Mouse (Mus musculus) spleen, adult 2 months (tissue): ENCODE results near the gene Loxl4. TPM values are rescaled to one million over a fixed set of nuclear protein-coding genes. Genes with fewer than 3 reads are reported as not detected.
A peak's percentile ranks its signal among the peaks of the same experiment; 100 is the strongest.

ENCODE experiments used
- DNase-seq, 2 experiments: peaks; one replicate each; pipeline versions ENCODE4 v3.0.0 to v3.0.0-alpha.2; 2012 to 2021; ENCODE audit warnings: low spot score in 2 of 2, low read depth in 1 of 2
- H3K27ac ChIP-seq: fragments of 200-500 bp; 2 replicates; pipeline ENCODE4 v1.5.1; 2012; ENCODE audit warnings: low read length, inconsistent platforms; ENCODE audit not compliant: insufficient read depth
- H3K27me3 ChIP-seq: fragments of 200-500 bp; 2 replicates; pipeline ENCODE4 v1.6.1; 2012; ENCODE audit warnings: mild to moderate bottlenecking, moderate library complexity, low read length, inconsistent platforms; ENCODE audit not compliant: control insufficient read depth, insufficient read depth
- H3K36me3 ChIP-seq: fragments of 200-500 bp; 2 replicates; pipeline ENCODE4 v1.6.1; 2012; ENCODE audit warnings: mild to moderate bottlenecking, low read length, inconsistent platforms; ENCODE audit not compliant: control insufficient read depth, insufficient read depth
- H3K4me1 ChIP-seq: fragments of 200-500 bp; 2 replicates; pipeline ENCODE4 v1.6.1; 2011; ENCODE audit warnings: inconsistent platforms; ENCODE audit not compliant: control insufficient read depth, insufficient read depth, insufficient read length
- H3K4me3 ChIP-seq: fragments of 200-500 bp; 2 replicates; pipeline ENCODE4 v1.5.1; 2011; ENCODE audit warnings: mild to moderate bottlenecking, inconsistent platforms; ENCODE audit not compliant: insufficient read depth, insufficient read length; ENCODE audit errors: extremely low read depth
- CTCF ChIP-seq: fragments of 200-500 bp; IDR thresholded peaks from 2 replicates; pipeline ENCODE4 v1.5.1; 2011; ENCODE audit warnings: mild to moderate bottlenecking, inconsistent platforms; ENCODE audit not compliant: insufficient read depth, insufficient read length, insufficient replicate concordance; ENCODE audit errors: extremely low read depth
- POLR2A ChIP-seq: fragments of 200-500 bp; IDR thresholded peaks from 2 replicates; pipeline ENCODE4 v1.6.1; 2011; ENCODE audit warnings: low read depth, low read length, inconsistent platforms
- WGBS: fragments of 180-500 bp; shearing (Covaris S2); methylation state at CpG from one replicate; pipeline ENCODE4 v1.1.7; 2018; 5-methylcytosine and 5-hydroxymethylcytosine counted together
- polyA plus RNA-seq: library from polyadenylated mRNA; depleted of rRNA; stranded (reverse); fragments of >200 nt; gene quantifications from 2 replicates; pipeline ENCODE4 v1.2.3, GENCODE M21; 2012

The Loxl4 gene
- polyA plus RNA-seq, 1 experiment, result 0.61 TPM

DNA sequence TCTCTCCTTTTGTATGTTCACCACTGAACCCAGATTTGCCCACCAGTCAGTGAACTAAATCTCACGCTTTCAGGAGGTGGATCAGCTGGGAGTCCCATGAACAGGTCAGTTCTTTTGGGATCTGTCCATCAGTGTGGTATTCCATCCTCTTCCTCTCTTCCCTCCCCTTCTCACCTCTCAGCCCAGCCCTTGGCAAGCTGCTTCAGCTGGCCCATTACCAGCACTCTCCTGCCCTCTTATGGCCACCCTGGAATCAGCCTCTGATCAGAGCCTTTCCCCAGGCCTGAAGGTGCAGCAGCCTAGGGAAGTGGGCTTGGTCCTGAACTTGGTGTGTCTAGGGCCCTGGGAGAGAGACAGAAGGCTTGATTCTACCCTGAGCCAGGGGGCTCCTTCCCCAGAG, 42.4 kb upstream of the Loxl4 start:
- WGBS, result 63% methylated on average over 1 of the region's 1 CpGs
- H3K27ac ChIP-seq, result no peak overlapping the region
- TF ChIP-seq POLR2A (no peak), CTCF (peak; percentile 40; the same call in 1 of the 2 replicates)
- no peak overlapping the region for H3K4me3 ChIP-seq
- no peaks in the 10 kb centered on the region for H3K36me3 ChIP-seq
- peak in 1 of 2 experiments; percentile 12 for DNase-seq
- H3K27me3 ChIP-seq, result no peaks in the 10 kb centered on the region
- H3K4me1 ChIP-seq, result no peaks in the 10 kb centered on the region

DNA sequence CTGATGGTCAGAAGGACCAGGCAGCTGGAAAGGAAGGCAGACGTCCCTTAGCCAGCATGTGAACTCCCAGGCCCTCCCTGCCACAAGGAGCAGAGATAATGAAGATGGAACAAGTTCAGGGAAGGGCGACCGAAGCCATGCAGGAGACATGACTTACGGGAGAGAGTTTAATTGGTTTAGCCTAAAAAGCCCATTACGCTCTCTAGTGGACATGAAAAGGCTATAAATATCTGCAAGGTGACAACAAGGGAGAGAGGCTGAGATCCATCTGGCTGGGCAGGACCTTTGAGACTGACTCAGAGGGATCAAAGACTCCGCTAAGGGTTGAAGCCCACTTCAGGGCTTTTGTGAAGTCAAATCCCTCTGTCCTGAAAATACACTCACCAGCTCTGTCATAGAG, 40.5 kb upstream of the Loxl4 start:
- Histone ChIP-seq H3K4me3 (no peak overlapping the region), H3K4me1 (no peaks in the 10 kb centered on the region), H3K27me3 (no peaks in the 10 kb centered on the region), H3K27ac (no peak overlapping the region), H3K36me3 (no peaks in the 10 kb centered on the region)
- 45% methylated on average over 6 of the region's 6 CpGs for WGBS
- DNase-seq, result no peak
- TF ChIP-seq POLR2A (no peak), CTCF (no peak)

DNA sequence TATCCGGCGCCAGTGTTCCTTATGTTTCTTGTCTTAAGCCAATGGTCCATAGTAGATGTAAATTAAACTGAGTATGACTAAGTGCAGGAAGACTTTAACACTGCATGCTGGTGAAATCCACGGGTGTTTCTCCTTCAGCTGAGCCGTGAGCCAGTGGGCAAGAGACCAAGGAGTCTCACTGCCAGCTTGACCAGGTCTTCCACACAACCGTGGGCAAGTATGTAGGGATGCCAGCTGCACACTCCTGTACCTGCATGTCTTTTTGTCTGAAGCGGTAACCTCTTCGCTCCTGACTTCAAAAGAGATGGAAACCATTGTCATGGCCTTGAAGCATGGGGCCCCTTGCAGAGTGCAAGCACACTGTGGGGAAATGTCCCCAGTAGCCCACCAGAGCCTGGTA, 39.8 kb upstream of the Loxl4 start:
- no peak for TF ChIP-seq CTCF
- no peak for TF ChIP-seq POLR2A
- DNase-seq, result no peak
- no peaks in the 10 kb centered on the region for H3K27me3 ChIP-seq
- 84% methylated on average over 7 of the region's 7 CpGs for WGBS
- H3K27ac ChIP-seq, result no peak overlapping the region
- H3K4me3 ChIP-seq, result no peak overlapping the region
- no peaks in the 10 kb centered on the region for H3K4me1 ChIP-seq
- no peaks in the 10 kb centered on the region for H3K36me3 ChIP-seq

DNA sequence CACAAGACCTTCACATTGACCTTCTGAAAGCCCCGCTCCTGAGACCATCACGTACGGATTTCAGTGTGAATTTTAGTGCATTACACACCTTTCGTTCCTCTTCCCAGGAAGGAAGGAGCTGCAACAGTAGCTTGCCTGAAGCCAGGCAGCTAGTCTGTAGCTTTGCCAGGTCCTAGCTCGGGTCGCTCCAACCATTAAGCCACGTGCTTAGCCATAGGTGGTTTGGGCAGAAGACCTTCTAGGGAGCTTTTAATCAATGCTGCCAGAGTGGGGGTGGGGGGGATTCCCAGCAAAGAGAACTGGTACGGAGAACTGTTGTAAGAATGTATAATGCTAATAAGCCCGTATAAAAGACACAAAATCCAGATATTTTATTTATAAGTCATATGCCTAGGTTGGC, 27.6 kb upstream of the Loxl4 start:
- no peak overlapping the region for H3K27ac ChIP-seq
- 82% methylated on average over 9 of the region's 9 CpGs for WGBS

DNA sequence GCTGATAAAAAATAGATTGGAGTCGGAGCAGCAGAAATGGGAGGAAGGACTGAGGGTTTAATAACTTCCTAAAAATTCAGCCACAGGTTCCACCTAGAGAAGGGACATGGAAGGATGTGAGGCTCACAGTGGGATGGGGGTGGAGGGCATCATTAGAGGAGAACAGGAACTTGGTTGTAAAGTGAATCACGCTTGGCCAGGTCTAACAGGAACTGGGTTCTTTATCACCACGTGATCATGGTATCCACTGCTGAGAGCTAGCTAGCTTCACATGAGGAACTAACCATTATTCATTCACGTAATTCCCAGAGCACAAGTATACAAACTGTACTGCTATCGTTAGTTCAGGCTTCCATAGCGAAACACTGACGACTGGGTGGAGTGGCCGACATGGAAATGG, 26.9 kb upstream of the Loxl4 start:
- no peak overlapping the region for H3K27ac ChIP-seq
- WGBS, result 27% methylated on average over 8 of the region's 8 CpGs
- no peak overlapping the region for H3K4me3 ChIP-seq
- H3K4me1 ChIP-seq, result no peaks in the 10 kb centered on the region
- no peaks in the 10 kb centered on the region for H3K36me3 ChIP-seq
- H3K27me3 ChIP-seq, result no peaks in the 10 kb centered on the region
- no peak for DNase-seq
- TF ChIP-seq CTCF, result no peak
- no peak for TF ChIP-seq POLR2A

More for the DNA sequence above, 27.6 kb upstream of the Loxl4 start:
- Histone ChIP-seq H3K4me3 (no peak overlapping the region), H3K27me3 (no peaks in the 10 kb centered on the region), H3K4me1 (no peaks in the 10 kb centered on the region), H3K36me3 (no peaks in the 10 kb centered on the region)
- TF ChIP-seq CTCF (no peak), POLR2A (no peak)
- DNase-seq, result no peak

DNA sequence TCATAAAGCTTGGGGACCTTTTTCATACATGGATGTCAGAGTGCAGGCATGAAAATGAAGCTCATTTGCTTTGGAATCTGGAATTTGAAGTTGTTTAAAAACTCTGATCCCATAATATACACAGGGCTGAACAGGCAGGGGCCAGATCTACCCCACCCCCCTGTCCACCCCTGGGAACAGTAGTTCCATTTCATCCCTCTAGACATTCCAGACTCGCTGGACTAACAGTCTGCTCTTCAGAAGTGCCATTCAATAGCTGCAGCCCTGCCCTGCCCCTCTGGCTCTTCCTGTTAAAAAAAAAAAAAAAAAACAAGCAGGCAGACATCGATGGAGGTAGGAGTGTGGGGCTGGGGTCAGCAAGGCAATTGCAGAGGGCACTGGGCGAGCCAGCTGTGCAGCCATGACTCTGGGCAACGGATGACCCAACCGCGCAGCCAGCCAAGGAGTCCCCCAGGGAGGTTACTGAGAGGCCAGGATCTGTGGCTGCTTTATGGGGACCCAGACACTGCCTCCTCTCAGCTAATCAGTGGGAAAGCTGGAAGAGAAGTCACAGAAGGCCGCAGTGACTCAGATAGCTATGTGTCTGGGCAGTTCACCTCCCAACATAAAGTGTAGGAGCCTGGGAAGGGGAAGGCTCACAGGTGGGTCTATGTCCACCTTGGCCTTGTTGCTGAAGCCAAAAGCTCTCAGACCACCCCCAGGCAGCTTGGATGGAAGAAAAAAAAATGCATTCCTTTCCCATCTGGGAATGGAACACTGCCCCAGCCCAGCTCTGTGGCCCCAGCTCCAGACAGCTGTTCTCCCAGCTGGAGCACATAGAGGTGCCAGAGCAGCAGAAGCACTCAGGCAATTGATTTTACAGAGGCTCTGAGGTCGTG, 26.2 kb upstream of the Loxl4 start:
- no peaks in the 10 kb centered on the region for H3K27me3 ChIP-seq

DNA sequence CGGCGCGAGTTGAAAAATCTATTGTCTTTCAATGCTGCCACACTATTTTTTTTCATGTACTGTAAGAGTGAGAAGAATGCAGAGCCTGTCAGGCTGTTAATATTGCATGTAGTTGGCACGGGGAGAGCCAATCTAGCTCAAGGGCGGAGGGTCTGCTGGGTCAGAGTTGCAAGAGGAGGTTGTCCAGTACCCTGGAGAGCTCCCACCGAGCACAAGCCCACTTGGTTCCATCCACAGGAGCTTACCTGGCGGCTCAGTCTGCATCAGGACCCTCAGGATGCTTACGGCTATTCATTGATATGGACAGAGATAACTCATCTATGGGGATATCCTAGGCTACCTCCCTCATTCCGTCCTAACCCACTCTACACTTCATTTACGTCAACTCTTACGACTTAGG, 24.0 kb upstream of the Loxl4 start:
- 52% methylated on average over 11 of the region's 11 CpGs for WGBS
- Histone ChIP-seq H3K4me1 (no peaks in the 10 kb centered on the region), H3K27ac (no peak overlapping the region), H3K27me3 (no peaks in the 10 kb centered on the region), H3K4me3 (no peak overlapping the region), H3K36me3 (no peaks in the 10 kb centered on the region)
- TF ChIP-seq CTCF, result no peak
- DNase-seq, result no peak

More for the DNA sequence above, 26.2 kb upstream of the Loxl4 start:
- H3K4me1 ChIP-seq, result no peaks in the 10 kb centered on the region
- no peak for TF ChIP-seq CTCF
- H3K27ac ChIP-seq, result no peak overlapping the region
- no peak overlapping the region for H3K4me3 ChIP-seq
- WGBS, result 49% methylated on average over 8 of the region's 8 CpGs
- no peaks in the 10 kb centered on the region for H3K36me3 ChIP-seq
- DNase-seq, result no peak
